Mouse (Mus musculus) intestine, postnatal 0 days (tissue): ENCODE results near the gene Setd7. TPM values are rescaled to one million over a fixed set of nuclear protein-coding genes. Genes with fewer than 3 reads are reported as not detected.

Source experiments
- ATAC-seq: fragments of 200-750 bp; cut with Nextera tagmentation; 2 replicates; pipeline ENCODE4 v1.8.0; 2017; ENCODE audit warnings: mild to moderate bottlenecking, moderate TSS enrichment, moderate library complexity
- H3K27ac ChIP-seq: fragments of 300-500 bp; sonication (generic); 2 replicates; pipeline ENCODE4 v1.5.1; 2014; ENCODE audit warnings: mild to moderate bottlenecking, low read depth, low read length, moderate library complexity
- H3K27me3 ChIP-seq: fragments of 300-500 bp; sonication (generic); replicated peaks from 2 replicates; pipeline ENCODE4 v1.6.1; 2014; ENCODE audit warnings: low read length, mixed read lengths; ENCODE audit not compliant: control insufficient read depth, insufficient read depth
- H3K36me3 ChIP-seq: fragments of 300-500 bp; sonication (generic); 2 replicates; pipeline ENCODE4 v1.6.1; 2014; ENCODE audit warnings: mild to moderate bottlenecking, moderate library complexity; ENCODE audit not compliant: control insufficient read depth, insufficient read depth
- H3K4me1 ChIP-seq: fragments of 300-500 bp; sonication (generic); replicated peaks from 2 replicates; pipeline ENCODE4 v1.6.1; 2014; ENCODE audit warnings: antibody characterized with exemption, low read length, mixed read lengths; ENCODE audit not compliant: control insufficient read depth, insufficient read depth
- H3K4me2 ChIP-seq: fragments of 300-500 bp; sonication (generic); replicated peaks from 2 replicates; pipeline ENCODE4 v1.6.1; 2014; ENCODE audit warnings: low read depth, mild to moderate bottlenecking, moderate library complexity
- H3K4me3 ChIP-seq: fragments of 300-500 bp; sonication (generic); 2 replicates; pipeline ENCODE4 v1.5.1; 2014; ENCODE audit warnings: low read depth, low read length
- H3K9ac ChIP-seq: fragments of 300-500 bp; sonication (generic); 2 replicates; pipeline ENCODE4 v1.6.1; 2014; ENCODE audit warnings: mild to moderate bottlenecking, low read depth, low read length
- H3K9me3 ChIP-seq: fragments of 300-500 bp; sonication (generic); 2 replicates; pipeline ENCODE4 v1.6.1; 2016; ENCODE audit warnings: mixed run types; ENCODE audit not compliant: control insufficient read depth
- CTCF ChIP-seq: sonication (generic); IDR thresholded peaks from 2 replicates; pipeline ENCODE4 v1.5.1; 2016; ENCODE audit warnings: low read depth, mild to moderate bottlenecking, control low read depth, antibody characterized with exemption, moderate library complexity
- WGBS: fragments of 180-500 bp; shearing (Covaris S2); extraction: QIAGEN DNeasy Blood & Tissue Kit; methylation state at CpG from one replicate; pipeline ENCODE4 v1.1.7; 2014; 5-methylcytosine and 5-hydroxymethylcytosine counted together
- polyA plus RNA-seq: library from polyadenylated mRNA; unstranded; fragments of >200 nt; fragmentation: Nextera tagmentation; extraction: Ambion mirVana; gene quantifications from 2 replicates; pipeline ENCODE4 v1.2.1, GENCODE M21; 2015

The Setd7 gene
- polyA plus RNA-seq, 1 experiment from 2014 or later: 1.6 TPM

DNA sequence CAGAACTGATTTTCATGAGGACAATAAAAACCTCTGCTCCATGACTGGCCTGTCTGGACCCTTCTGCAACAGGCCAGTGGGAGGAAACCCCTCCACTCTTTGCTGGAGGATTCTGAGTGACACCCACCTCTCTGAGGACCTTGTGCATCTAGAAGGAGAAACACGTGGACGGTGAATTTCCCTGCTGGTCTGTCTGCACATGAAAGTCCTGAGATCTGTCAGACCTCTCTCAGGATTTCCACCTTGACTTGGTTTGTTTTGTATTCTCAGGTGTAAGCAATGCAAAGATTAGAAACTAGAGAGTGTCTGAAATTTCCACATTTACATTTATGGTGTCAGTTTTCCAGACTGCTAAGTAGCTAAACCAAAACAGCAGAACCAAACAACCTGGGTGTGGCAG is 8.5 kb downstream of the Setd7 start:
- WGBS: 77% methylated on average over 2 of the region's 2 CpGs
- H3K27ac ChIP-seq: no peak overlapping the region

DNA sequence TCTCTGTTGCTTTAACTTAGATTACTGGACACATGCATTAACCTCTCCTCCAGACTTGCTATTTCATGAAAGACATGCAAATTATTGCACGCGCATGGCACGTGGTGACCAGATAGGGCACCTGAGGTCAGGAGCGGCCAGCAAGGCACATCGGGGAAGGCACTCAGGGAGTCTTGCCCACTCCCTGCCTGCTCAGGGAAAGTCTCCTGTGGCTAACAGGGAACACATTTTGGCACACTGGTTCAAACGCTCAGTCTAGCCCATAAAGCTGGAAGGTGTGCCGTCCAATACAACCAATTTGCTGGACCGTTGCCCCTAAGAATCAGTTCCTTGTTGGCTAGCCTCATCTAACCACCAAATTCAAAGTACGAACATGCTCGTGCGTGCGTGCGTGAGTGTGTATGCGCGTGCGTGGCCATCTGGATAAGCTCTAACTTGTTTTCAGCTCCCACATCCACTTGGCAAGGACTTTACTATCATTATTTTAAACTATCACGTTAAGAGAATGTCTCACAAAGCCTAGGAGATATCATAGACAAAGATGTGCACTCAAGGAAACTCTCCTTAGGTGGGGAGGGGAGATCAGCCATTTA is 11.6 kb downstream of the Setd7 start:
- H3K9me3 ChIP-seq: no peaks in the 10 kb centered on the region

More for the DNA sequence above, 8.5 kb downstream of the Setd7 start:
- Histone ChIP-seq H3K4me2 (no peak overlapping the region), H3K9ac (no peak overlapping the region), H3K9me3 (no peaks in the 10 kb centered on the region), H3K4me1 (peaks cover 3% of the 10 kb centered on the region; the same call in 1 of the 2 replicates), H3K36me3 (peaks cover 10% of the 10 kb centered on the region; the same call in 1 of the 2 replicates), H3K27me3 (no peaks in the 10 kb centered on the region), H3K4me3 (no peak overlapping the region)
- TF ChIP-seq CTCF: no peak
- no peak for ATAC-seq

DNA sequence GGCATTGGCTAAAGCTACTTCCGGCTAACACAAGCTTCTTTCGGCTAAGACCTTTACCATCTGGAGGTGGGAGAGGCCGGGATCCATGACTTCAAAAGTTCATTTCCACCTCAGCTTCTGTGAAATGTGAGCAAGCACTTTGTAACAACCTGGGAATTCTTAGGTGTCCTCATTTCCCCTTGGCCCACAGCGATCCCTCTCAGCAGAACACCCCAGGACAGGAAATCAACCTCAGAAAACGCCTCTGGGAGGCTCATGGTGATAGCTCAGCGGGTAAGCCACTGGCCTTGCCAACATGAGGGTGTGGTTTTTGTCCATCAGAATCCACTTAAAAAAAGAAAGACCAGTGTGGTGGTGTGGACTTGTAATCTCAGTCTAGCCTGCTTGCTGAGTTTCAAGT is 13.1 kb downstream of the Setd7 start:
- H3K36me3 ChIP-seq: peaks cover 11% of the 10 kb centered on the region
- H3K9ac ChIP-seq: no peak overlapping the region
- no peaks in the 10 kb centered on the region for H3K4me1 ChIP-seq
- no peak for ATAC-seq
- H3K9me3 ChIP-seq: no peaks in the 10 kb centered on the region
- H3K4me2 ChIP-seq: no peak overlapping the region
- H3K27ac ChIP-seq: no peak overlapping the region
- 75% methylated on average over 6 of the region's 6 CpGs for WGBS
- H3K4me3 ChIP-seq: no peak overlapping the region
- H3K27me3 ChIP-seq: no peaks in the 10 kb centered on the region
- TF ChIP-seq CTCF: no peak

More for the DNA sequence above, 11.6 kb downstream of the Setd7 start:
- no peak overlapping the region for H3K27ac ChIP-seq
- ATAC-seq: no peak
- no peak overlapping the region for H3K4me3 ChIP-seq
- TF ChIP-seq CTCF: no peak
- 85% methylated on average over 17 of the region's 17 CpGs for WGBS
- peaks cover 10% of the 10 kb centered on the region; the same call in 1 of the 2 replicates for H3K36me3 ChIP-seq
- peaks cover 3% of the 10 kb centered on the region; the same call in 1 of the 2 replicates for H3K4me1 ChIP-seq
- no peak overlapping the region for H3K9ac ChIP-seq
- H3K27me3 ChIP-seq: no peaks in the 10 kb centered on the region
- H3K4me2 ChIP-seq: no peak overlapping the region

DNA sequence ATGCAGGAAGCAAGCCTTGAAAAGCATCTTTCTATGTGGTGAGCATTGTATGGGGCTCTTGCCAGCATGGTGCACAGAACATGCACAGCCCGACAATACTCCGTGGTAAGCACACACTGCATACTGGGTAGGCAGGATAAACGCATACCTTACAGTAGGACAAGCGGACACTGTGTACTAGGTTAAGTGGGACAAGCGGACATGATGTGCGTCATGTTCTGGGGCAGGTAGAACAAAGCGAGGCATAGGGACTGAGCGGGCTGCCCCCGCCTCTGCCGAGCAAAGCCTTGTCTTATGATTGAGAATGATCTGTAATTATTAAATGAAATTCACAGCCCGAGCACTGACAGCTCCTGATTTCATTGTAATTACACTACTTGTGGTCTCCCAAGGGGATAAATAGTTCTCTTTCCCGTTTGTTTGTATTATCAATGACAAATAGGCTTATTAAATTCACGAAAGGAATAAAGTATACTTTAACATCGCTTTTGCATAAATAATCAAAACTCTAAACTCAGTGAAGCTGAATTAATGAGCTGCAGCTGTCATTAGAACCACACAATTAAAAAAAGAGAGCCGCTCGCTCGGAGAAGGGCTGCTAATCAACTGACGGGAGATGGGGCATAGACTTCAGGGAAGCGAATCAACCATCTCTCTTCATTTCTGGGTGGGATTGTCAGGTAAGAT is 16.1 kb downstream of the Setd7 start:
- no peak overlapping the region for H3K9ac ChIP-seq
- no peaks in the 10 kb centered on the region for H3K9me3 ChIP-seq
- TF ChIP-seq CTCF: no peak
- peaks cover 30% of the 10 kb centered on the region for H3K36me3 ChIP-seq
- no peaks in the 10 kb centered on the region for H3K27me3 ChIP-seq
- no peak overlapping the region for H3K4me2 ChIP-seq
- WGBS: 81% methylated on average over 19 of the region's 19 CpGs
- no peak for ATAC-seq
- no peak overlapping the region for H3K4me3 ChIP-seq
- H3K4me1 ChIP-seq: no peaks in the 10 kb centered on the region
- no peak overlapping the region for H3K27ac ChIP-seq

DNA sequence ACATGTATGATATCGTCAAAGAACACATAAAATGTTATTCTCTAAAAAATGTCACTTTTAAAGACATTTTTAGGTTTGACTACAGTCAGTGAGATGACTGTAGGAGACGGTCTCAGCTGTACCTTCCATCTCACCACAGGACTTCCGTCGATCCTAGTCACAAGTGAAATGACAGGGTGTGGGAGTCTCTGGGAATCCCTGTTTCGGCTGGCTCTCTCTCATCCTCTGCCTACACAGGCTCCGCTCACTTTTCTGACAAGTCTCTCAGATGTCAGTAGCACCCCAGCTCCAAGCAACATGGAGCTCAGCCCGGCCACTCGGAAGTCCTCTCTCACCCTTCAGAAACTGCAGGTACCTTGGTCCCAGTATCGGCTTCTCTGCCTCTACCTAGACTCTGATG is 20.0 kb downstream of the Setd7 start:
- H3K9me3 ChIP-seq: no peaks in the 10 kb centered on the region
- TF ChIP-seq CTCF: no peak
- no peak overlapping the region for H3K27ac ChIP-seq
- H3K4me3 ChIP-seq: no peak overlapping the region
- 95% methylated on average over 9 of the region's 9 CpGs for WGBS
- no peak for ATAC-seq
- H3K4me2 ChIP-seq: no peak overlapping the region
- H3K4me1 ChIP-seq: no peaks in the 10 kb centered on the region
- no peaks in the 10 kb centered on the region for H3K27me3 ChIP-seq
- H3K9ac ChIP-seq: no peak overlapping the region
- H3K36me3 ChIP-seq: peaks cover 43% of the 10 kb centered on the region

DNA sequence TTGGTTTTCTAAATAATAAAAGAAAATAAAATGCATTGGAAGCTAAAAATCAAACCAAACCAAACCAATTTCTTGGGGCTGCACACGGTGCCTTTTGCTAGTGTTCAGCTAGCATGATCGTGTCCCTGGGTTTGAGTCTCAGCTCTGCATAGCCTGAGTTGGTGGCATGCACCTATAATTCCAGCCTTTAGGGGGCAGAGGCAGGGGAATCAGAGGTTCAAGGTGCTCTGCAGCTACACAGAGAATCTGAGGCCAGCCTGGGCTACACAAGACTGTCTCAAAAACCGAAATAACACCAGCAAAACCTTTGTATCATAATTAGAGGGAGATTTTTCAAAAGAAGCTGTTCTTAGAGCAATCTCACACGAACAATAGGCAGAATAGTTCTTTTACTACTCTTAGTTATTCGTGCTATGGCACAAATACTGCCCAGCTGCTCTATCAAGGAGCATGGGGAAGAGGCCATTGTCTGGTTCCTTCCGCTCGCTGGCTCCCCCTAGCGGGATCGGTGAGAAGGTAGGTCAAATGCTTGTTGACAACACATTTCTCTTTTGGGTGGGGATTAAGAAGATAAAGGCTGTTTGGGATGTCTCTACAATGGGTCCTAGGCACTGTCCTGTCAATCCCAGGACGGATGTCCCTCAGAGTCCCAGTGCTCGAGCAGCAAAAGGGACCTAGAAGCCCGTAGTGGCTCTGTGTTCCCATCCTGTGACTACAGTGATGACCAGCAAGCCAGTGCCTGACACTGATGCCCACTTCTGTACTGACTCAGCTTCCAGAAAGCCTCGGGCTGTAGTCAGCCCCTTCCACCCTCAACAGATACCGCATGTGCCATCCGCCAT is 20.9 kb downstream of the Setd7 start:
- H3K9ac ChIP-seq: no peak overlapping the region
- H3K27me3 ChIP-seq: no peaks in the 10 kb centered on the region
- H3K4me2 ChIP-seq: no peak overlapping the region
- ATAC-seq: peak; percentile 76
- no peak overlapping the region for H3K4me3 ChIP-seq
- 55% methylated on average over 15 of the region's 15 CpGs for WGBS
- peaks cover 51% of the 10 kb centered on the region for H3K36me3 ChIP-seq
- peak; percentile 88 for TF ChIP-seq CTCF
- H3K27ac ChIP-seq: no peak overlapping the region
- no peaks in the 10 kb centered on the region for H3K9me3 ChIP-seq
- H3K4me1 ChIP-seq: no peaks in the 10 kb centered on the region
